Mouse (Mus musculus) adrenal gland, postnatal 36 days (tissue): Measurements from ENCODE around the gene Sdc4. TPM values are rescaled to one million over a fixed set of nuclear protein-coding genes. Genes with fewer than 3 reads are reported as not detected.

Source experiments
- DNase-seq, 2 experiments: peaks; one replicate each; pipeline ENCODE4 v3.0.0; 2021; ENCODE audit warnings: mixed read lengths in 1 of 2
- long read RNA-seq, 2 experiments: library from polyadenylated mRNA; stranded (forward); transcript quantifications; one replicate each; pipeline ENCODE4 v2.0.0; 2021; ENCODE audit warnings: borderline sequencing depth in 2 of 2
- total RNA-seq, 2 experiments: library from RNA; stranded (reverse); gene quantifications; 2 replicates each; pipeline ENCODE4 v1.2.3; 2021

Gene Sdc4
- total RNA-seq = 100 to 1,000 TPM; 116 to 144 TPM
- long read RNA-seq, experiment 1, transcript Sdc4-201 (5 exons, 2,458 nt) = major isoform, 14 of 22 reads
- long read RNA-seq, experiment 1, partial matches to known transcripts = 2 of 22 reads
- long read RNA-seq, experiment 1, other reads (novel, unspliced or antisense) = 6 of 22 reads
- long read RNA-seq, experiment 2, partial matches to known transcripts = 0 of 8 reads
- long read RNA-seq, experiment 2, other reads (novel, unspliced or antisense) = 5 of 8 reads

- DNase-seq = peak in 1 of 2 experiments; percentile 24
These were observed at the start of gene Sdc4 for GRCm38 (mm10) chr2:164443460-164444000. Sdc4 (minus strand) TSS chr2:164443887.

GRCm38 (mm10) chr2:164487812-164488211 lies 44.1 kb upstream of the Sdc4 start:
- DNase-seq = no peak

DNA sequence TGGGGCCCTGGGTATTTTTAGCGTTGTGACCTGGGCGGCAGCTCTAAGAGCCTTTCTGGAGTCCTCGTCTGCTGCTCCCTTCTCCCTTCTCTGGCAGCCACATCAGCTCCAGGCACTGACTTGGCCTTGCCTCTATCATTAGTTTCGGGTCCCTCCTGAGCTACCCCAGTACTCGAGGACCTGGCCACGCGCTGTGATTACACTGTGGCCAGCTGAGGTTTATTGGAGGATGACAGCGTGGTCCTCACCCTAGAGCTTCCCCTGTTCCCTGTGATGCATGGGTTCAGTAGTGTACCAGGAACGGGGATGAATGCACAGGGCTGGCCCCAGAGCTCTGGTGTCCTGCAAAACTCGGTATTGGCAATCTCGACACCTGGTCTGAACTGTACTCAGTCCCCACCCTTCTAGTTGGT lies 43.4 kb upstream of the Sdc4 start:
- DNase-seq = no peak

DNA sequence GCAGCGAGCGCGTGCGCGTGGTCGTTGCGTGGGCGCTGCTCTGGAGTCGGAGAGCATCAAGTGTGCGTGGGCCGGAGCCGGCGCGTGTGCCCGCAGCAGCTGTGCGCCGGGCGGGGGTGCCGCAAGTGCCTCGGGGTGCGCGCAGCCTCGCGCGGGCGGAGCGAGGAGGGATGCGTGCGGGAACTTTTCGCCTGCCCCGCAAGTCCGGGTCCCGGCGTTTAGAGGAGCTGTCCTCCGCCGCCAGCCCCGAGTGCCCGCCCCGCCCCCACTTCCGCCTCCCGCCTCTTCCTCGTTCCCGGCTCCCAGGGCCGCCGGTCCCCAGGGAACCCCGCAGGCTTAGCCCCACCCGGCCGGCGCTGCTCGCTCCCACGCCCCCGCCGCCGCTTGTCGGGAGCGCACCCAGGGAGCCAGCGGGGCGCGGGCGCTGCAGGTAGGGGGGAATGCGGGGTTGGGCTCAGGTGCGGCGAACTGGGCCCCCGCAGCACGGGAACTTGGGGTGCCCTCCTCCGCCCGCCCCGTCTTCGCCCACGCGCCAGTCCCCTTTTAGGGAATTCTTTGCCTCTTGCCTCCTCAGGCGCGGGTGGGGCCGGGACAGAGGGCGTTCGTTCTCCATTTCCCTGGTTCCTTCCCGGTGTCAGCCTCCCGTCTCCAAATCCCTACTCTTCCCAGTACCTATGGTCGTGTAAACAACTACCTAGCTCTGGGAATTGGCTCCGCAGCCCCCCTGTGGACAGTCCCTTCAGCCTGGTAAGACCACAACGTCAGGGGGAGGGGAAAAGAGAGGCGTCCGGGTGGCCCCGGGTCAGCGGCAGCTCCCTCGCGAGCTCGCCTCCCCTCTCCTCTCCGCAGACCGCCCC lies 42.8 kb upstream of the Sdc4 start:
- peak; percentile 69 to 85 for DNase-seq

DNA sequence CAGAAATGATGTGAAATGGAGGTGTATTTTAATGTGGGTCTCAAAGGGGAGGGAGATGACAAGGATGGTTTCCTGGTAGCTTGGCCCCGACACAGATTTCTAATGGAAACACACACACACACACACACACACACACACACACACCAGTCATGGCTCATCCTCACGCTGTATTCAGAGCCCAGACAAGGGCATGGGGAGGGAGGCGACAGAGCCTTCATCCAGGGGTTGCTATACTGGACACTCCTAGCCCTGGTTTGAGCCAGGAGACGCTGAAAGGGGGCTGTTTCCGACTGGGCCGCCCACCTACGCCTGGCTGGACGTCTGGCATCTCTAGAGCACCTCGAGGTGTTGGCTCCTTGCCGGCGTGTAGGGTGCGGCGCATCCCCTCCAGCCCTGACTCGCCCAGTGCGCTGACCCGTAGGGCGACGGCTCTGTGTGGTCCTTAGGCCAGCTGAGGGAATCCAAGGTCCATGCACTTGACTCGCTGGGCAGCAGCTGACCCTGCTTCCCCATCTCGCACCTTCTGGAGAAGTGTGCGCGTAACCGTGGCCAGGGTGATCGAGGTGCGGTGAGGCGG lies 42.1 kb upstream of the Sdc4 start, which contains the start of gene Dbndd2:
TSS of gene Dbndd2 (plus strand) at position 426 of the 577 bp plus-strand sequence.
- DNase-seq = peak; percentile 43 to 48

DNA sequence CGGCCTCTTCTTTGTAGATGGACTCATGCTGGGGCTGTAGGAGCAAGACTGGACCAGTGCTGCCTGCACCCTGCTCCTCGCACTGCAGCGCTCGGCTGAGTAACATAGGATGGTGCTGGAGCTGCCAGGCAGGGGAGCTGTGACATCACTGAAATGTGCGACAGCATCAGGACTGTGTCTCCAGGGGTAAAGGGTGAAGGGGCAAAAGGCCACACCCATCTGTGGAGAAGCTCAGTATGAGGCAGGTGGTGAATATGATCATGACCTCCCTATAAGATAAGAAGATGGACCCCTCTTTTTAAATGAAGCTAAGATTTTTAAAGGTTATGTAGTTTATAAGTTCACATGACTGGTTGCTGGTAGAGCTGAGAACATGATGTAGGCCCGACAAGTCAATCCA lies 29.9 kb upstream of the Sdc4 start, which contains the start of gene Trp53tg5:
TSS of gene Trp53tg5 (minus strand) at position 101 of the 400 bp plus-strand sequence.
- no peak for DNase-seq

GRCm38 (mm10) chr2:164470254-164470653 lies 26.6 kb upstream of the Sdc4 start:
- peak; percentile 57 to 77 for DNase-seq

- DNase-seq = no peak
These were observed 23.1 kb upstream of the Sdc4 start for GRCm38 (mm10) chr2:164466787-164467186.

DNA sequence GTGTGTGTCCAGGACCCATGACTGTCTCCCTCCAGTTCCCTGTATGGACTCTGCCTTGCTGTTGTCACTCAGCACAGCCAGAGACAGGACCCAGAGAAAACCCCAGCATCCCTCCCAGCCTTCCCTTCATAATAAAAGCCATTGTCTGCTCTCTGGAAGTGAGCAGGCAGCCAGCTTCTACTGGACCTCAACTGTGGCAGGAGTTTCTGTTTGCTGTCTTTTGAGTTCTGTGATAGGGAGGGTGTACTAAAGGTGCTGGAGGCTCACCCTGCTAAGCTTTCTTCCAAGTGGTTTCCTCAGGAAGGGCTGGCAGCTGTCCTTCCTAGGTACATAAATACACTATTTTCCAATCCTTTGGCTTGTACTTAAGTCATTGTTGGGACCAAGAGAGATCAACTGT lies 21.5 kb upstream of the Sdc4 start:
- no peak for DNase-seq

DNA sequence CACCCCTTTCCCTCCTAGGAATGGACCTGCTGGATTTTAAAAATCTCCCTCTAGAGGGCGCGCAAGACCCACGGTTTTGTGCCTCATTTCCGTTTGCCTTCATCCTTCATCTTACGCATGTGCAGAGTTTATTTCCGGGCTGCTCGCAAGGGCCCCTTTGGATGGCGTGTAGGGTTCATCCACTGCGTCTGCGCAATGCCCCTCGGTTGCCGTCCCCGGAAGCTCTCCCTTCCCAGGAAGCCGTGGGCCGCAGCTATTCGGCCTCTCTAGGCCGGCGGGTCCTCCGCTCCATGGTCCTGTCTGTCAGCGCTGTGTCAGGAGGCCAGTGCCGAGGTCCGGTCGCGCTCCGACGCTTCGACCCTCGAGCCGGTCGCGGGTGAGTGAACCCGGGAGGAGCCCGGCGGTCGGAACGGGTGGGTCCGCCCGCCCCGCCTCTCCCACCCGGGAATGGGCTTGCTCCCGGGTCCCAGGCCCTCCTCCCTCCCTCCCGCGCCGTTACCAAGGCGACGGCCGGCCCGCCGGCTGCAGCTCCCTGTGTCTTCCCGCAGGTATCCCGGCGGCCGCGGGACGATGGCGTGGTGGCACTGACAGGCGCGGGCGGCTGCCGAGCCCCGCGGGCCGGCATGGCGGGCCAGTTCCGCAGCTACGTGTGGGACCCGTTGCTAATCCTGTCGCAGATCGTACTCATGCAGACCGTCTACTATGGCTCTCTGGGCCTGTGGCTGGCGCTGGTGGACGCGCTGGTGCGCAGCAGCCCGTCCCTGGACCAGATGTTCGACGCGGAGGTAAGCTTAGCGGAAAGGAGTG lies 17.3 kb upstream of the Sdc4 start, which contains the start of gene Gm20458:
TSS of gene Gm20458 (plus strand) at position 223 of the 807 bp plus-strand sequence.
- DNase-seq = peak; percentile 96 to 97

DNA sequence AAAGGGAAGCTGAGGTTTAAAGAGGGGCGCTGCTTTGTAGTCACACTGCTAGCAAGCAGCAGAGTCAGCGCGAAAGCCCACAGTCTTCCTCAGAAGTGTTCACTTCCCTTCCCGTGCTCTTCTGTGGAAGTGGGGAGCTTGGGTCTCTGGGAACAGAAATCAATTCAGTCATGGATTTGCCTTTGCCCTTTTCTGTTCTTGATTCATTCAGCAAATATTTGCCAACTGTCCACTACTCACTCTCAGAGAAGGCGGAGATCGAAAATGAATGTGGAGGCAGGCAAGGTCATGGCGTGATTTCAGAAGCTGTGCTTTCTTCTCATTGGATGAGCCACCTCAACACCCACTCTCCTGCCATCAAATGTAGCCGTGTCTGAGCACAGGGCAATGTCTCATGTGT lies 14.8 kb upstream of the Sdc4 start:
- peak; percentile 72 to 73 for DNase-seq

DNA sequence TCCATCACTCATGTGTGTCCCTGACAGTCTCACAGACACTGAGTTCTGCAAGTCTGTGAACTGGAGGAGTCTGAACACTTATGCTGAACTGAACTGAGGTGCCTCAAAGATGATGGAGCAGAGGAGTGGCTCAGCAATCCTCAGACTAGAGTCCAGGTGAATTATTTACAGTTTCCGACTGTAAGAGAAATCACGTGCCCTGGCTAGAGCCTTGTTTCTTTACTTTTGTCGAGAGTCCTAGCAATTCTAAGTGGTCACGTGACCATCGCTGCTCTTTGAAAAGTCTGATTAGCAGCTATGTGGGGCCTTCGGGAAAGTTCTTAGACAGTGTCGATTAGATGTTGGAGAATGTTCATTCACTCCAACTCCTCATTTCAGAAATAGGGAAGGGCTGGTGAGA lies 14.3 kb upstream of the Sdc4 start:
- DNase-seq = no peak

DNA sequence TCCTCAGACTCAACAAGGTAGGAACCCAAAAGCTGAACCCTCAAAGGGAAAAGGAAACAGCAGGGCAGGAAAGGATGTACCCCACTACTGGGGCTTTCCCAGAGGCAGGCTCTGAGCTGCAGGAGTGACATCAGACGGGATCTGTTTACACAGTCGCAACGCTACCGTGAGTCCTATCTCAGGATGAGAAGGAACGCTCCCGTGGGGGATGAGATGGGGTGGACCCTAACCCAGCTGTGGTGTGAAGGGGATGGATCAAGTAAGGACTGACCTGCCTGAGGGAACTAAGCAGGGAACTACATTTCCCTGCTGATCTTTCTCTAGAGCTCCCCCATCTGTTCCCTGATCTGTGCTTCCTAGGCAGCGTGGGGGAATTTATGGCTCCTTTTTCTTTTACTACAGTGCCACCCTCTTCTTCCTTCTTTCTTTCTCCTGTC lies 13.2 kb upstream of the Sdc4 start, which contains the start of gene Sys1:
TSS of gene Sys1 (plus strand) at position 101 of the 437 bp plus-strand sequence.
- DNase-seq = peak in 1 of 2 experiments; percentile 24

DNA sequence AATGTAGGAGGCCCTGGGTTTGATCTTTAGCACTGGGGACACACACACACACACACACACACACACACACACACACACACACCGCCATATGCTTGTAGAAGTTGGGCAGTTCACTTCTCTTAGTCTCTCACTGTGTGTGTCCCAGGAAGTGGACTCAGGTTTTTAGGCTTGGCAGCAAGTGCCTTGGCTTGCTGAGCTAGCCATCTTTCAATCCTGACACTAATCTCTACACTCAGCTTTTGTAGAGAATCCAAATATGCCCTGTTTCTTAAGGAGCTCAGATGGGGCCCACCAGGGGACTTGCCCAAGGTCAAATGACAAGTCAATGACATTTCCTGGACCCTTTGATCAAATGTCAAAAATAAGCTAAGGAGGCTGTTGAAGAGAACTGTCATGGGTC lies 12.7 kb upstream of the Sdc4 start:
- no peak for DNase-seq

DNA sequence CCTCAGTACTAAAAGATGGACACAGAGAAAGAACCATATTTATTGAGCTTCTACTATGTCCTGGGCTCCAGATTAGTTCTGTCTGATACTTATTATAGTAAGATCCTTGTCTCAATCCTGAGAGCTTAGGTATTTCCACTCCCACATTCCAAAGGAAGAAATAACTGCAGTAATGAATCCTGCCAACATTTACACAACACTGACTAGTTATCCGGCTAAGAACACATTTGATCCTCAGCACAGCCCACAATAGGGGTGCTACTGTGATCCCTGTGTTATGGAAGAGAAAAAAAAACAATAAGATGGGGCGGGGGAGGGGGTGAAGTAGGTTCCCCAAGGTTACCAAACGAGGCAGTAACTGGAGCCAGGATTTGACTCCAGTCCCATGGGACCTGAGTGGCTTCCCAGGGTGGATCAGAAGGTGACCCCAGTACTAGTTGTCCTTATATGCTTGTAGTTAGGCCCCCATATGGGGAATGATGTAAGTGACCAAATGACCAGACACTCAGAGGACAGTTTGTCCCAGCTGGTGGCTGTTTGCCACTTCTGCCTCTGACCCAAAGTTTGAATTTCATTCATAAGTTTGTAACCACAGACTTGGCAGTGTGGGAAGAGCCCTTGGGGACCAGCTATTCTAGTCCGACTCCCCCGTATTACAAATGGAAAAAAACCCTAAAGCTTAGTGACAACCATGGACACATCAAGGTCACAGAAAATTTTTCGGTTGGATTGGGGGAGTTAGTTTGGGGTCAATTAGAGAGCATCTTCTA lies 11.9 kb upstream of the Sdc4 start:
- DNase-seq = peak; percentile 57 to 63

GRCm38 (mm10) chr2:164454846-164455245 lies 11.2 kb upstream of the Sdc4 start:
- peak; percentile 73 to 77 for DNase-seq

DNA sequence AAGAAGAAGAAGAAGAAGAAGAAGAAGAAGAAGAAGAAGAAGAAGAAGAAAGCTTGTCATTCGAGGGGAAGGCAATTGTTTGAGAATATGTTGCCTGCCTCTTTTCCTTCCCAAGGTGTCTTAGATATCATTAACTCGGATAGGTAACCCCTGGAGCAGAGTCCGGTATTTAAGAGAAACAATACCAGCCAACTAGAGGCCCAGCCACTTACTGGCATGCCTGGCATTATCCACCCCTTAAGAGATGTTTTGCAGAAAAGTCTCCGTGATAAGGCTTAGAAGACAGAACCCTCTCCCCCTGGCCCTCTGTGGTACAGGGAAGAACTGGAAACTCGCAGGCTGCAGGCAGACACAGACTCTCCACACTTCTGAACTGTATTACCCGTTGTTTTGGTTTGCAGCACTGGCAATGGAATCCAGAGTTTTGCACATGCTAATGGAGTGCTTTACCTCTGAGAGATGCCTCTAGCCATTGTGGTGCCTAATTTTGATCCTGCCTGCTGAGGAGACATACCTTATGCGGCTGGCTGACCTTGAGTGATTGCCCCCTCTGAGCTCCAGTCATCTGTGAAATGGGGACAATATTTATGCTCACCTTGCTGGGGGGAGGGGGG lies 10.3 kb upstream of the Sdc4 start:
- no peak for DNase-seq

GRCm38 (mm10) chr2:164453047-164453757 lies 9.5 kb upstream of the Sdc4 start:
- DNase-seq = no peak

GRCm38 (mm10) chr2:164452000-164452676 lies 8.5 kb upstream of the Sdc4 start:
- no peak for DNase-seq
